In the genomic region with DNA sequence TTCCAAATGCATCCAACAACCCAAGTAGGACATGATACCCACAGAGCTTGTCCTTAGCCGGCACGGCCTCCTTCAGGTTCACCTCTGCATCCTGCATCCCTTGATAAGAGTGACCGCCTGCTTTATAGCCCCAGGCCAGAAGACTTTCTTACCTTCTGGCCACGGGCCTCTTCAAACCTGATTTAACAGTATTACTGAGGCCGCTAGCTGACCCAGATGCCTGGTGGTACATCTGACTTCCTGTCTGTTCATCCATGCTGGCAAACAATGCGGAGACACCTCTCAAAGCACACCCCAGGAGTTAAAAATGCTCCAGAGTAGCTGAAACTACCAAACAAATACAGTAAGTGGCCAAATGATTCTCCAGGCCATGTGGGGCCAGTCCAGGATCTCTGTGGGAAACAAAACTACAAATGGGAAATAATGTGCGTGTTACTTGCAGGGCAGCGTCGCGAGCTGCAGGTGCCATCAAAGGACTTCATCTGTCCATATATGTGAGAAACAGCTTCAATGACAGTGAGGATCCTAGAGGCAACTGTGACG, we compare ENCODE assay signal across 15 mouse cellular contexts. TPM values are rescaled to one million over a fixed set of nuclear protein-coding genes. Genes with fewer than 3 reads are reported as not detected.
"Had no signal": no experiment of that assay in that cellular context is flagged by ENCODE, and none has a peak within 500 bp of the region (broad histone marks: within the 10 kb centered on the region; RNA-seq: fewer than 3 reads in every experiment).

No protein-coding gene starts in this region.

- H3K9me3 ChIP-seq: kidney, embryonic 15.5 days; limb, embryonic 15.5 days; liver, embryonic 12.5 days; neural tube, embryonic 15.5 days had no signal

- ATAC-seq: liver, embryonic 12.5 days had no signal

- H3K4me1 ChIP-seq: limb, embryonic 15.5 days; liver, embryonic 12.5 days had no signal

- H3K4me2 ChIP-seq: kidney, embryonic 15.5 days; limb, embryonic 15.5 days; liver, embryonic 12.5 days; lung, embryonic 14.5 days; neural tube, embryonic 15.5 days had no signal

- H3K27me3 ChIP-seq: kidney, embryonic 15.5 days; limb, embryonic 15.5 days; liver, embryonic 12.5 days; neural tube, embryonic 15.5 days had no signal

- H3K36me3 ChIP-seq: kidney, embryonic 15.5 days; limb, embryonic 15.5 days; liver, embryonic 12.5 days had no signal

- H3K27ac ChIP-seq: kidney, embryonic 15.5 days; limb, embryonic 15.5 days; liver, embryonic 12.5 days; neural tube, embryonic 15.5 days had no signal

- DNase-seq: kidney, adult 2 months; kidney, postnatal 14 days; left cerebral cortex, postnatal 4 days; lung, embryonic 14.5 days; lung, postnatal 10 days; lung, postnatal 4 days; right cerebral cortex, adult 18-20 months; right cerebral cortex, postnatal 25 days; thymus, postnatal 36 days had no signal

- H3K9ac ChIP-seq: kidney, embryonic 15.5 days; limb, embryonic 15.5 days; liver, embryonic 12.5 days; lung, embryonic 14.5 days; neural tube, embryonic 15.5 days had no signal

- H3K4me3 ChIP-seq: kidney, embryonic 15.5 days; limb, embryonic 15.5 days; liver, embryonic 12.5 days; myocyte; neural tube, embryonic 15.5 days had no signal

RNA-seq across cellular contexts. Expression of a gene that starts 38.6 kb away (rescaled TPM):
- total RNA-seq: megakaryocyte, adult 5-6 weeks had no signal
